Mouse (Mus musculus): Measurements from ENCODE around the gene Dok3.

DNA sequence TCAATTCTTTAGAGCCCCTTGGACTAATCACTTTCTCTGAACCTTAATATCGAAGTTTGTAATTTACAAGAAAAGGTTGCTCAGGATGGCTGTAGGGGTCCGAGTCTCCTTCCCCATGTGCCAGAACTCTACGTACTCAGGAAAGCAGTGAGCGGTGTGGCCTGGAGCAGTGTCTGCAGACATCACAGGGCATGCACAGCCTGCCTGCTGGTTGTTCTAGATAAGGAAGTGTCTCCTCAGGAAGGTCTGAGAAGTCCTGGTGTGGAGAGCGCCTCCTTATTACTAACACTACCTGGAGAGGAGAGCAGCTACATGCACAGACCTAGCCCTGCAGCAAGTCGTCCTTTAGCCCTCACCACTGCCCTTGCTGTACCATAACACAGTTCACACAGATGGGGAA lies 15.7 kb upstream of the Dok3 start:
- TF ChIP-seq GATA1 (IDR thresholded peaks at IDR 0.05; ENCODE audit: borderline replicate concordance, low read length), result no peak
- TF ChIP-seq FLI1 (IDR thresholded peaks at IDR 0.05; ENCODE audit: low read length), result no peak

Measured in megakaryocyte, embryonic 14.5 days (primary cell).